Mouse (Mus musculus) hindbrain, postnatal 0 days (tissue): ENCODE measurements around the gene Bbs9. TPM values are rescaled to one million over a fixed set of nuclear protein-coding genes. Genes with fewer than 3 reads are reported as not detected.

Experiments
- ATAC-seq: fragments of 200-750 bp; cut with Nextera tagmentation; 2 replicates; pipeline ENCODE4 v1.8.0; 2017; ENCODE audit warnings: mild to moderate bottlenecking, moderate TSS enrichment, moderate library complexity
- DNase-seq: peaks from one replicate; pipeline ENCODE4 v3.0.0-alpha.2; 2015; ENCODE audit warnings: low spot score
- H3K27ac ChIP-seq: fragments of 300-500 bp; sonication (generic); 2 replicates; pipeline ENCODE4 v1.5.1; 2014; ENCODE audit warnings: mild to moderate bottlenecking
- H3K27me3 ChIP-seq: fragments of 300-500 bp; sonication (generic); 2 replicates; pipeline ENCODE4 v1.6.1; 2014; ENCODE audit warnings: low read length, mixed read lengths; ENCODE audit not compliant: insufficient read depth
- H3K36me3 ChIP-seq: fragments of 300-500 bp; sonication (generic); 2 replicates; pipeline ENCODE4 v1.6.1; 2014; ENCODE audit warnings: low read length, mixed read lengths; ENCODE audit not compliant: insufficient read depth
- H3K4me1 ChIP-seq: fragments of 300-500 bp; sonication (generic); 2 replicates; pipeline ENCODE4 v1.6.1; 2014; ENCODE audit warnings: antibody characterized with exemption, low read length, mixed read lengths; ENCODE audit not compliant: insufficient read depth
- H3K4me2 ChIP-seq: fragments of 300-500 bp; sonication (generic); 2 replicates; pipeline ENCODE4 v1.6.1; 2014; ENCODE audit warnings: low read depth, mild to moderate bottlenecking, low read length, moderate library complexity, mixed read lengths
- H3K4me3 ChIP-seq: fragments of 300-500 bp; sonication (generic); 2 replicates; pipeline ENCODE4 v1.5.1; 2014; ENCODE audit warnings: low read length
- H3K9ac ChIP-seq: fragments of 300-500 bp; sonication (generic); replicated peaks from 2 replicates; pipeline ENCODE4 v1.6.1; 2014; ENCODE audit warnings: mild to moderate bottlenecking, low read length, moderate library complexity, mixed read lengths
- H3K9me3 ChIP-seq: fragments of 300-500 bp; sonication (generic); 2 replicates; pipeline ENCODE4 v1.6.1; 2016; ENCODE audit warnings: low read length, mixed read lengths
- CTCF ChIP-seq: IDR thresholded peaks from 2 replicates; pipeline ENCODE4 v1.5.1; 2016; ENCODE audit warnings: antibody characterized with exemption, control low read depth, low read depth
- WGBS: fragments of 180-500 bp; shearing (Covaris S2); extraction: QIAGEN DNeasy Blood & Tissue Kit; methylation state at CpG from one replicate; pipeline ENCODE4 v1.1.7; 2014; 5-methylcytosine and 5-hydroxymethylcytosine counted together
- polyA plus RNA-seq: library from polyadenylated mRNA; unstranded; fragments of >200 nt; fragmentation: Nextera tagmentation; extraction: Ambion mirVana; gene quantifications from 2 replicates; pipeline ENCODE4 v1.2.1, GENCODE M21; 2015
- total RNA-seq: library from RNA; depleted of rRNA; stranded (reverse); fragments of >200 nt; gene quantifications from 2 replicates; pipeline ENCODE4 v1.2.3, GENCODE M21; 2014

The Bbs9 gene
- total and polyA plus RNA-seq, 2 experiments from 2014 or later: 15.2 to 27.5 TPM

DNA sequence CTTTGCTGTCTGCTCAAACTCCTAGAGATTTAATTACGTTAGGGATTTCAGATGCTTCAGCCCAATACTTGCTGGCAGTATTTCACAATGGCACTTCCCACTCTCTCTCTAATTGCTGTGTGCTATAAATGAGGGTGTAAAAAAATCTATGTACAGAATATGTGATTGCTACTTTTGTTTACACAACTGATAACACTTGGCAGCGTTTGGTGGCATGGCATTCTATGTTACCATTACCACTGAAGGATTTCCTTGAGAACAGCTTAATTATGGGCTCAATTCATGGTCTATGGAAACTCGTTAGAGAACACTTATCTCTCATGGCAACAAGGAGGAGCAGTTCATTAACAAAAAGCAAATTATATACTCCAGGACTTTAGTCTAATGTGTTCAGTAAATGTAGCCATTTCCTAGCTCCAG is 351.1 kb downstream of the Bbs9 start:
- no peak overlapping the region for H3K4me3 ChIP-seq
- no peak overlapping the region for H3K4me2 ChIP-seq
- H3K9me3 ChIP-seq: no peaks in the 10 kb centered on the region
- no peak for TF ChIP-seq CTCF
- WGBS: 45% methylated on average over 3 of the region's 3 CpGs
- no peaks in the 10 kb centered on the region for H3K36me3 ChIP-seq
- DNase-seq (no peak), ATAC-seq (no peak)
- H3K4me1 ChIP-seq: 0 out of 2 replicates have a peak, but pooled peaks cover 4% of the 10 kb centered on the region
- H3K27me3 ChIP-seq: no peaks in the 10 kb centered on the region
- H3K9ac ChIP-seq: no peak overlapping the region
- H3K27ac ChIP-seq: no peak overlapping the region

DNA sequence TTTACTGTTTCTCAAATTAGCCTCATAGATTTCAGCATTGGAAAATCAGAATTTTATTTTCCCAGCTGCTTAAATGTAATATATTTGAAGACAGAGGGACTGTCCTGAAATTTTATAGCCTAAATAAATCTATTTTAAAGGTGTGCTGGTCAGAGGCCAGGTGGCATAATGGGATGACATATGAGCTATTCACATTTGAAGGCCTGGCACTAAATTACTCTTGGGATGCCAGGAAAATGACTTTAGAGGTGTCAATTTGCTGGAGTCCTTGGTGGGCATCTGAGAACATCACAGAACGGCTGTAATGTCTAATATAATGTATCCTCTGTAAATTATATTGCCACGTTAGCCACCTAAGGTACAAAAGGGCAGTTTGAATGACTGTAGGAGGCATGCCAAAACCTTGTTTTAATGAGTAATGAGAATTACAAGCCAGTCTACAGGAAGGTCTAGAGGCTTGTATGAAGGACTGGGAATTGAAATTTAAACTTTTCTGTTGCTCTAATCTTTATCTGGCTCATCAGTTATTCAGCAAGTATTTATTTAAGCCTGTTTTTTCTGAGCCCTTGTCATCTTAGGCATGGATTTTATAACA is 351.8 kb downstream of the Bbs9 start:
- WGBS: 44% methylated on average over 2 of the region's 2 CpGs
- DNase-seq: no peak

DNA sequence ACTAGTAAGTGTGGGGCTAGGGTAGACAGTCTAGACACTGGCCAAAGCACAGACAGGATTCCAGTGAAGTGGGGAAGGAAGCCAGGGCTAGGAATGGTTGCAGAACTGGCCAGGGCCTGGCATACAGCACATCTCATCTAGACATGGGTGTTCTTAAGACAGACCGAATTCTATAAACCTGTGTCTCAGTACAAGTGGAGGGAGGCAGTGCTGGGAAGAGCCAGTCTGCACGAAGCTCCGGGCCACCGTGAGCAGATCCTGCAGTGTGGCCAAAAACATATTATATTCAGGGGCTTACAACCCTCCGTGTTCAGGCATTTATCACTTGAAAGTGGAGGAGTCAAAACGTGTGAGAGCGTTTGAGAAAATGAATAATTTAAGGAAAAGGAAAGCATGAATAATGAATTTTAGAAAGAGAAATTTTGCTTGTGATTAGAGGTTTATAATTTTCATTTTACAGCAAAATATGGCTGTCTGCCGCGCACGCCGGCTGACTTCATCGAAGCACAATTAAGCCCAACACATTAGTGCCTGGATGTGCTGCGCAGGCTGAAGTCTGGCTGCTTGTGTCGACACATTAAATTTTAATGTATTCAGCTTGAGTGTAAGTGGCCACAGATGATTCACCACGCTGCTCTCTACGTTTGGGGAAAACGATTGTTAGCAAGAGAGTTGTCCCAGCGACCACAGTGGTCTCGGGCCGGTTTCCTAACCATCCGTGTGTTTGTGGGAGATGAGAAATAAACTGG is 353.9 kb downstream of the Bbs9 start:
- ATAC-seq: peak; percentile 67; the same call in 1 of the 2 replicates
- Histone ChIP-seq H3K9me3 (no peaks in the 10 kb centered on the region), H3K4me2 (no peak overlapping the region), H3K4me1 (0 out of 2 replicates have a peak, but pooled peaks cover 4% of the 10 kb centered on the region), H3K4me3 (no peak overlapping the region), H3K9ac (no peak overlapping the region; the same call in 1 of the 2 replicates), H3K27me3 (no peaks in the 10 kb centered on the region), H3K36me3 (no peaks in the 10 kb centered on the region), H3K27ac (no peak overlapping the region)
- DNase-seq: peak; percentile 39
- no peak for TF ChIP-seq CTCF
- 52% methylated on average over 21 of the region's 21 CpGs for WGBS

More for the DNA sequence above, 351.8 kb downstream of the Bbs9 start:
- H3K9ac ChIP-seq: no peak overlapping the region
- no peak overlapping the region for H3K4me2 ChIP-seq
- no peak overlapping the region for H3K27ac ChIP-seq
- ATAC-seq: no peak
- no peak for TF ChIP-seq CTCF
- no peaks in the 10 kb centered on the region for H3K9me3 ChIP-seq
- 0 out of 2 replicates have a peak, but pooled peaks cover 4% of the 10 kb centered on the region for H3K4me1 ChIP-seq
- H3K36me3 ChIP-seq: no peaks in the 10 kb centered on the region
- H3K27me3 ChIP-seq: no peaks in the 10 kb centered on the region
- no peak overlapping the region for H3K4me3 ChIP-seq

DNA sequence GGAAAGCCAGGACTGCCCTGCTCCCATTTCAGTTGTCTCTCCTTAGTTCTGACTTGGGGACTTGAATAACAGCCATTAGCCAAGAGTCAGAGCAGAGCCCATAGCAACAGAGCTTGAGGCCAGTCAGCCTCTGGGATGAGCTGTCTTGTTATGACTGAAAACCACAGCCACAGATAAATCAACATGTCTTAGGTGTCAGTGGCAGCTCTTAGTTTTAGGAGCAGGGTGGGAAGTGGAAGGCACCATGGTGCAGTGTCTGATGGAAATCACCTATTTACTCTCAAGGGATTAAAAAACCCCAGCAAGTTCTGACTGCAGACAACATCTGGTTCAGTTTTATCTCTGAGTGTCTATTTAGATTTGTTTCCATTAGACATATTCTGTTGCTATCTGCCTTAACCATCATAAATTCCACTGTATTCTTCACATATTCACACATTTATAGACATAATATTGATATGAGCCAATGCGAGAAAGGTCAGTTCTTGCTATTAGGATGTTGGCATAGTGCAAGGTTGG is 359.5 kb downstream of the Bbs9 start:
- Histone ChIP-seq H3K4me3 (no peak overlapping the region), H3K27me3 (no peaks in the 10 kb centered on the region), H3K36me3 (no peaks in the 10 kb centered on the region), H3K27ac (no peak overlapping the region), H3K9ac (no peak overlapping the region), H3K4me1 (0 out of 2 replicates have a peak, but pooled peaks cover 4% of the 10 kb centered on the region), H3K9me3 (no peaks in the 10 kb centered on the region), H3K4me2 (no peak overlapping the region)
- WGBS: 96% methylated on average over 1 of the region's 1 CpGs
- no peak for TF ChIP-seq CTCF
- ATAC-seq: no peak
- no peak for DNase-seq

DNA sequence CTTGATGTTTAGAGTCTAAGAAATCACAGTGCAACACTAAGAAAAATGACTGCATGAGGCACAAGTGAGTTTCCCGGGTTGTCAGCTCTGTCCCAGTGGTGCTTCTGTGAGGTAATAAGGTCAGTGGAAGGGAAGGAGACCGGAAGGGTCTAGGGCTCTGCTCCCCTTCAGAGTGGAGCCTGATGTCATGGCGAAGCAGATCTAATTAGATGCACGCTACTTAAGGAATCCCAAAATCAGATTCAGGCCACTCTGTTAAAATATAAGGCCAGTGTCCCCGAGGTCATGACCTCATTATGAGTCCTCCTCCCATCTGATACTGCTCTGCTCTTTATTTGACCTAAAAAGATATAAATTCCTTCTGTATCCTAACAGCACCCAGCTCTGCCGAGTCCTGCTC is 361.5 kb downstream of the Bbs9 start:
- 0 out of 2 replicates have a peak, but pooled peaks cover 4% of the 10 kb centered on the region for H3K4me1 ChIP-seq
- DNase-seq: no peak
- no peak overlapping the region for H3K9ac ChIP-seq
- H3K27ac ChIP-seq: no peak overlapping the region
- no peaks in the 10 kb centered on the region for H3K36me3 ChIP-seq
- no peak overlapping the region for H3K4me2 ChIP-seq
- no peak overlapping the region for H3K4me3 ChIP-seq
- no peaks in the 10 kb centered on the region for H3K9me3 ChIP-seq
- no peak for TF ChIP-seq CTCF
- WGBS: 42% methylated on average over 6 of the region's 6 CpGs
- ATAC-seq: no peak
- no peaks in the 10 kb centered on the region for H3K27me3 ChIP-seq

DNA sequence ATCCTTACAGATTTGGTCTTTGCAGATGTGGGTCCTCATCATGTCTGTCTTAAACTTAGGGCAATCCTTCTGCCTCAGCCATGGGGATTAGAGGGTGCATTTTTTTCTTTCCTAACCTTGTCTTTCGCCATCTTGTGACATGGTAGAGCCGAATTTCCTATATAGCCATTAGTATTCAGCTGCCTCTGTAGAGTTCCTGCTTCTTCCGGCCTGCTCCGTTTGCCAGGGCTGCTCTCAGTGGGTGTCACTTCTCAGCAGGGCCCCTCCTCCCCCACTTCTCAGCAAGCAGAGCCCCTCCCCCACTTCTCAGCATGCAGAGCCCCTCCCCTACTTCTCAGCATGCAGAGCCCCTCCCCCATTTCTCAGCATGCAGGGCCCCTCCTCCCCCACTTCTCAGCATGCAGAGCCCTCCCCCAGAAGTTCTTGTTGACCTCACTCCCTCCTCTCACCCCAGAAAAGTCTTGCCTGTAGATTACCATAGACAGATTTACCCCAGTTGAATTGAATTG is 362.2 kb downstream of the Bbs9 start:
- no peak for DNase-seq

More for the DNA sequence above, 362.2 kb downstream of the Bbs9 start:
- Histone ChIP-seq H3K4me2 (no peak overlapping the region), H3K27ac (no peak overlapping the region), H3K4me1 (0 out of 2 replicates have a peak, but pooled peaks cover 4% of the 10 kb centered on the region), H3K9ac (no peak overlapping the region), H3K36me3 (no peaks in the 10 kb centered on the region), H3K27me3 (no peaks in the 10 kb centered on the region), H3K9me3 (no peaks in the 10 kb centered on the region), H3K4me3 (no peak overlapping the region)
- no peak for ATAC-seq
- TF ChIP-seq CTCF: no peak
- 19% methylated on average over 4 of the region's 4 CpGs for WGBS
